Mouse (Mus musculus) megakaryocyte-erythroid progenitor cell, adult 5-6 weeks (primary cell): ENCODE results near the gene Inpp4b. TPM values are rescaled to one million over a fixed set of nuclear protein-coding genes. Genes with fewer than 3 reads are reported as not detected.

ENCODE experiments used
- ATAC-seq: replicated peaks from 2 replicates; pipeline ENCODE4 v1.8.0; 2016; ENCODE audit warnings: mild to moderate bottlenecking, inconsistent platforms; ENCODE audit not compliant: severe bottlenecking, poor library complexity, low FRiP score, low TSS enrichment
- total RNA-seq, 2 experiments: library from RNA; stranded (forward) in 1 of 2; stranded (reverse) in 1 of 2; fragments of 200-1000, 215-1000 nt in 1 of 2; fragments of >200 nt in 1 of 2; fragmentation: Nextera tagmentation in 1 of 2; gene quantifications; 2 replicates each; pipeline ENCODE4 v1.2.3; 2014 to 2017

The Inpp4b gene
- total RNA-seq, 2 experiments from 2014 or later: 1.2 to 4.3 TPM

- ATAC-seq: no peak
These were observed 223.1 kb downstream of the Inpp4b start for GRCm38 (mm10) chr8:81565484-81565883.

- ATAC-seq: no peak
These were observed 230.2 kb downstream of the Inpp4b start for GRCm38 (mm10) chr8:81572319-81573104.

- ATAC-seq: no peak
These were observed 233.0 kb downstream of the Inpp4b start for GRCm38 (mm10) chr8:81575268-81575917.

- ATAC-seq: no peak
These were observed 236.6 kb downstream of the Inpp4b start for GRCm38 (mm10) chr8:81578951-81579350.

GRCm38 (mm10) chr8:81581817-81582437, 239.6 kb downstream of the Inpp4b start:
- no peak for ATAC-seq

GRCm38 (mm10) chr8:81582906-81583305, 240.6 kb downstream of the Inpp4b start:
- ATAC-seq: no peak

- ATAC-seq: no peak
These were observed 244.4 kb downstream of the Inpp4b start for GRCm38 (mm10) chr8:81586783-81587182.

GRCm38 (mm10) chr8:81594134-81594714, 251.9 kb downstream of the Inpp4b start:
- no peak for ATAC-seq

- no peak for ATAC-seq
These were observed 256.9 kb downstream of the Inpp4b start for GRCm38 (mm10) chr8:81599209-81599608.

GRCm38 (mm10) chr8:81601136-81601535, 258.8 kb downstream of the Inpp4b start:
- ATAC-seq: no peak

- no peak for ATAC-seq
These were observed 265.7 kb downstream of the Inpp4b start for GRCm38 (mm10) chr8:81608082-81608481.

GRCm38 (mm10) chr8:81609064-81609463, 266.7 kb downstream of the Inpp4b start:
- no peak for ATAC-seq

GRCm38 (mm10) chr8:81612611-81613010, 270.3 kb downstream of the Inpp4b start:
- no peak for ATAC-seq

- no peak for ATAC-seq
These were observed 271.8 kb downstream of the Inpp4b start for GRCm38 (mm10) chr8:81614135-81614534.

- ATAC-seq: no peak
These were observed 272.2 kb downstream of the Inpp4b start for GRCm38 (mm10) chr8:81614605-81615004.

GRCm38 (mm10) chr8:81615552-81615951, 273.2 kb downstream of the Inpp4b start:
- ATAC-seq: no peak

- ATAC-seq: no peak
These were observed 276.6 kb downstream of the Inpp4b start for GRCm38 (mm10) chr8:81618918-81619317.

- no peak for ATAC-seq
These were observed 292.7 kb downstream of the Inpp4b start for GRCm38 (mm10) chr8:81635015-81635414.

GRCm38 (mm10) chr8:81635912-81636583, 293.7 kb downstream of the Inpp4b start:
- ATAC-seq: no peak

GRCm38 (mm10) chr8:81638478-81638877, 296.1 kb downstream of the Inpp4b start:
- no peak for ATAC-seq
